Mouse (Mus musculus) hindbrain, embryonic 12.5 days (tissue): Measurements from ENCODE around the gene Gm20521. TPM values are rescaled to one million over a fixed set of nuclear protein-coding genes. Genes with fewer than 3 reads are reported as not detected.
"Not testable (repeated sequence)": the region's sequence is repeated elsewhere in the genome, so short reads cannot be mapped to it uniquely, and the experiment has no call there.

Experiments
- ATAC-seq: fragments of 200-750 bp; cut with Nextera tagmentation; 2 replicates; pipeline ENCODE4 v1.8.0; 2017; ENCODE audit warnings: moderate TSS enrichment; ENCODE audit not compliant: low FRiP score
- H3K27ac ChIP-seq: fragments of 300-500 bp; sonication (generic); 2 replicates; pipeline ENCODE4 v1.5.1; 2016; ENCODE audit warnings: mild to moderate bottlenecking
- H3K27me3 ChIP-seq: fragments of 300-500 bp; sonication (generic); 2 replicates; pipeline ENCODE4 v1.6.1; 2016; ENCODE audit warnings: mild to moderate bottlenecking
- H3K36me3 ChIP-seq: fragments of 300-500 bp; sonication (generic); 2 replicates; pipeline ENCODE4 v1.6.1; 2016; ENCODE audit warnings: mild to moderate bottlenecking
- H3K4me1 ChIP-seq: fragments of 300-500 bp; sonication (generic); 2 replicates; pipeline ENCODE4 v1.6.1; 2016
- H3K4me2 ChIP-seq: fragments of 300-500 bp; sonication (generic); replicated peaks from 2 replicates; pipeline ENCODE4 v1.6.1; 2016; ENCODE audit warnings: mild to moderate bottlenecking
- H3K4me3 ChIP-seq: fragments of 300-500 bp; sonication (generic); 2 replicates; pipeline ENCODE4 v1.5.1; 2016; ENCODE audit warnings: mild to moderate bottlenecking
- H3K9ac ChIP-seq: fragments of 300-500 bp; sonication (generic); 2 replicates; pipeline ENCODE4 v1.6.1; 2016; ENCODE audit warnings: mild to moderate bottlenecking, moderate library complexity
- H3K9me3 ChIP-seq: fragments of 300-500 bp; sonication (generic); replicated peaks from 2 replicates; pipeline ENCODE4 v1.6.1; 2016; ENCODE audit warnings: mild to moderate bottlenecking
- WGBS: fragments of 180-500 bp; shearing (Covaris S2); methylation state at CpG from one replicate; pipeline ENCODE4 v1.1.7; 2016; 5-methylcytosine and 5-hydroxymethylcytosine counted together
- polyA plus RNA-seq: library from polyadenylated mRNA; unstranded; fragments of >200 nt; fragmentation: Nextera tagmentation; extraction: Ambion mirVana; gene quantifications from 2 replicates; pipeline ENCODE4 v1.2.1, GENCODE M21; 2016

Gene Gm20521
- polyA plus RNA-seq, 1 experiment from 2014 or later, result 0.32 TPM

GRCm38 (mm10) chr14:54941024-54941978 is 58.1 kb downstream of the Gm20521 start:
- Histone ChIP-seq H3K27me3 (no peaks in the 10 kb centered on the region; the same call in 1 of the 2 replicates), H3K9me3 (no peaks in the 10 kb centered on the region), H3K4me1 (peaks cover 5% of the 10 kb centered on the region), H3K4me3 (no peak overlapping the region), H3K4me2 (no peak overlapping the region), H3K9ac (no peak overlapping the region), H3K36me3 (no peaks in the 10 kb centered on the region), H3K27ac (no peak overlapping the region)
- ATAC-seq, result no peak
- 69% methylated on average over 13 of the region's 13 CpGs for WGBS

DNA sequence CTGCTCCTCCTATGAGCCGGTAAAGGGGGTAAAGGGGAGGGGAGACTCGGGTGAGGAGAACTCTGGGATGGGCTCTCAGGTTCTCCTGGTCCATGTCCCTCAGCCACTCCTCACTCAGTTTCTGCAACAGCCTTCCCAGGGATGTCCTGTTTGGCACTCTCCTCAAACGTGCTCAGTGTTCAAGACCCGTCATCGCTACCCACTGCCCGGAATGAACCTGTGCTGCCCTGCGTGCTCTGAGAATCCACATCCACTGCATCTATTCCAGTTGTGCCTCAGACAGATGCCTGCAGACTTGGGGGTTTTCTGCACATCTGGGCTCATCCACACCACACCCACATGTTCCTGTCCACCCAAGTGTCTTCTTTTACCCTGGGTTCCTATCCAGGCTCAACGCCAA is 59.2 kb downstream of the Gm20521 start:
- Histone ChIP-seq H3K9ac (no peak overlapping the region), H3K4me2 (no peak overlapping the region), H3K36me3 (no peaks in the 10 kb centered on the region), H3K4me3 (no peak overlapping the region), H3K4me1 (no peaks in the 10 kb centered on the region), H3K9me3 (no peaks in the 10 kb centered on the region), H3K27me3 (no peaks in the 10 kb centered on the region; the same call in 1 of the 2 replicates), H3K27ac (no peak overlapping the region)
- no peak for ATAC-seq
- 86% methylated on average over 8 of the region's 8 CpGs for WGBS

DNA sequence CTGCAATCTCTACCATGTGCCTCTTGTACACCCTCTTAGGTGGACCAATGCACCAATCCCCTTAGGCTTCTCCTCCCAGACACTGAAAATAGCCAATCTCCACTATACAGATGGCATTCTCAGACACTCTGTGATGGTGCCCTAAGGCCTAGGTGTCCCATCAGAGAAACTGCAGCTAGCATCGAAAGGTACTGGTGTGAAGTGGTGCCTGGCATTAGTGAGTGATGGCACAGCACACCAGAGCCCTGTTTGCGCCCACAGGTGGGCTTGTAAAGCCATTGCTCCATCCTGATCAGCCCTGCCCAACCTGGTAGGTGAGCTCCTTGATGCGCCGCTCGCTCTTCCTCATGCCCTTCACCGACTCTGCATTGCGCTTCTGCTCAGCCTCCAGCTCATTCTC is 60.7 kb downstream of the Gm20521 start:
- H3K9ac ChIP-seq, result no peak overlapping the region
- no peak for ATAC-seq
- H3K27me3 ChIP-seq, result peaks cover 1% of the 10 kb centered on the region; the same call in 1 of the 2 replicates
- no peak overlapping the region for H3K4me2 ChIP-seq
- H3K27ac ChIP-seq, result no peak overlapping the region
- no peak overlapping the region for H3K4me3 ChIP-seq
- WGBS, result 94% methylated on average over 7 of the region's 7 CpGs
- H3K4me1 ChIP-seq, result no peaks in the 10 kb centered on the region
- no peaks in the 10 kb centered on the region for H3K36me3 ChIP-seq
- H3K9me3 ChIP-seq, result no peaks in the 10 kb centered on the region

DNA sequence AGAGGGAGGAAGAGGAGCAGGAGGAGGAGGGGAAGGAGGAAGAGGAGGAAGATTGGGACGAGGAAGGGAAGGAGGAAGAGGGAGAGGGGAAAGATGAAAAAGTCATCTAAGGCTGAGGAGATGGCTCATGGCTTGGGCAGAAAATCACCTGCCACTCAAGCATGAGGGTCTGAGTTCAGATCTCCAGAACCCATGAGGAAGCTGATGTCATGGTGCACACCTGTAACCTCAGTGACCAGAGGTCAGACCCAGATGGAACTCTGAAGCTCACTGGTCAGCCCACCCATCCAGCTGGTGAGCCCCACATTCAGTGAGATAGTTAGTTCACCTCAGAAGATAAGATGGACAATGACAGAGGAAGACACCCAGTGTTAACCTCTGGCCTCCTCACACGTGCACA is 61.7 kb downstream of the Gm20521 start:
- H3K9me3 ChIP-seq, result no peaks in the 10 kb centered on the region
- H3K4me2 ChIP-seq, result no peak overlapping the region
- H3K27ac ChIP-seq, result no peak overlapping the region
- no peak overlapping the region for H3K4me3 ChIP-seq
- peaks cover 5% of the 10 kb centered on the region; the same call in 1 of the 2 replicates for H3K27me3 ChIP-seq
- H3K4me1 ChIP-seq, result no peaks in the 10 kb centered on the region
- no peak for ATAC-seq
- 73% methylated on average over 2 of the region's 2 CpGs for WGBS
- H3K36me3 ChIP-seq, result no peaks in the 10 kb centered on the region
- no peak overlapping the region for H3K9ac ChIP-seq

DNA sequence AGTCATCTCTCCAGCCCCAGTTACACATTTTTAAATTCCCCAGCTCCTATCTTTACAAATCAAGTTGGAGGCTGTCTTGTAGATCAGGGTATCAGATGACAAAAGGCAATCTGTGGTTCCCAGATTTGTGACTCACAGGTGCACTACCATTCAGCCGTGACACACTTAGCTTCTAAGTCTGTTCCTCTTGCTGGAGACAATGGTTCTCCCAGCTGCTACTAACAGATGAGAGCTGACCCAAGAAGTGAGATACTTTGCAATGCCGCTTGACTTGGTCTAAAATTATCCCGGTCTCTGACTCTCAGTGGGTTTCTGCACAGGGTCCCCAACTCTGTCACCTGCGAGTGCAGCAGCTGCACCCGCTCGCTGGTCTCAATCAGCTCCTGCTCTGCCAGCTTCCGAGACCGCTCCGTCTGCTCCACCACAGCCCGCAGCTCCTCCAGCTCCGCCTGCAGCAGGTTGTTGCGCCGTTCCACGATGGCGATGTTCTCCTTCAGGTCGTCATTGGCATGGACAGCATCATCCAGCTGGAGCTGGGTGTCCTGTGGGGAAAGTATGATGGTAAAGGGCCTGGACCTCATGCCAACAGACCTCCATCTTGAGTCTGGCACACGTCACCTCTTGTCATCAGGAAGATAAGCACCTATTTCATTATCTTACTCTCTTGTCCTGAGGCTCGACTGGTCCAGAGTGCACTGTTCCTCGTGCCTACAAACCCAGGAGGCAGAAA is 62.9 kb downstream of the Gm20521 start:
- H3K9me3 ChIP-seq, result no peaks in the 10 kb centered on the region
- H3K9ac ChIP-seq, result no peak overlapping the region
- no peaks in the 10 kb centered on the region for H3K36me3 ChIP-seq
- no peak overlapping the region for H3K4me3 ChIP-seq
- peaks cover 5% of the 10 kb centered on the region; the same call in 1 of the 2 replicates for H3K27me3 ChIP-seq
- H3K4me2 ChIP-seq, result no peak overlapping the region
- no peaks in the 10 kb centered on the region for H3K4me1 ChIP-seq
- ATAC-seq, result no peak
- WGBS, result 84% methylated on average over 19 of the region's 19 CpGs
- H3K27ac ChIP-seq, result no peak overlapping the region

DNA sequence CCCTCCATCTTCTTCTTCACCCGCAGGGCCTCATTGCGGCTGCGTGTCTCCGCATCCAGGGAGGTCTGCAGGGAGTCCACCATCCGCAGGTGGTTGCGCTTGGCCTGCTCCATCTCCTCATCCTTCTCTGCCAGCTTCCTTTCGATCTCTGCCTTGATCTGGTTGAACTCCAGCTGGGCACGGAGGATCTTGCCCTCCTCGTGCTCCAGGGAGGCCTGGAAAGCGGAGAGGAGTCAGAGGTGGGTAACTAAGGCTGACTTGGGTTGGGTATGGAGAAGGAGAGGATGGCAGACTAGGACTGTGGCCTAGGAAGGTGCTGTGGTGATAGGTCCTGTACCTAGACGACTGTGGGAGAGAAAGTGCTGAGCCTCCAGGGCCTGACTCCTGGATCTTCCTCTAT is 63.8 kb downstream of the Gm20521 start:
- H3K4me3 ChIP-seq, H3K27ac ChIP-seq, H3K4me1 ChIP-seq, H3K27me3 ChIP-seq, ATAC-seq, H3K4me2 ChIP-seq, H3K9ac ChIP-seq, H3K36me3 ChIP-seq, H3K9me3 ChIP-seq: not testable (repeated sequence)
- WGBS, result 86% methylated on average over 11 of the region's 11 CpGs

Other genes starting within 250 kb of the Gm20521 start
- gene Gm17606, start 242.5 kb upstream of the Gm20521 start, polyA plus RNA-seq, result not detected in 2 replicates
- gene Cdh24, start 242.1 kb upstream of the Gm20521 start, polyA plus RNA-seq, result 10.3 and 10.9 TPM in 2 replicates
- gene 1700123O20Rik, start 197.2 kb upstream of the Gm20521 start, polyA plus RNA-seq, result 83.3 and 86.4 TPM in 2 replicates
- gene Acin1, start 196.5 kb upstream of the Gm20521 start, polyA plus RNA-seq, result 158 and 168 TPM in 2 replicates
- gene Gm29776, start 184.6 kb upstream of the Gm20521 start, polyA plus RNA-seq, result 0.16 and 0.21 TPM in 2 replicates
- 0.31 TPM in 1 of 2 replicates, not detected in the other for gene Cebpe, start 171.3 kb upstream of the Gm20521 start, polyA plus RNA-seq
- gene Slc7a8, start 101.5 kb upstream of the Gm20521 start, polyA plus RNA-seq, result 3.9 and 5.7 TPM in 2 replicates
- not detected in 2 replicates for gene Rnf212b, start 69.3 kb upstream of the Gm20521 start, polyA plus RNA-seq
- 11.0 and 14.0 TPM in 2 replicates for gene Homez, start 12.5 kb upstream of the Gm20521 start, polyA plus RNA-seq
- gene Ppp1r3e, start 5.9 kb upstream of the Gm20521 start, polyA plus RNA-seq, result 0.48 and 1.5 TPM in 2 replicates
- gene Bcl2l2, start 64 bp upstream of the Gm20521 start, polyA plus RNA-seq, result 3.6 and 3.7 TPM in 2 replicates
- gene Pabpn1, start 9.1 kb downstream of the Gm20521 start, polyA plus RNA-seq, result 200 and 201 TPM in 2 replicates
- 135 and 137 TPM in 2 replicates for gene Slc22a17, start 29.7 kb downstream of the Gm20521 start, polyA plus RNA-seq
- 28.4 and 32.9 TPM in 2 replicates for gene Efs, start 42.7 kb downstream of the Gm20521 start, polyA plus RNA-seq
- gene Il25, start 49.3 kb downstream of the Gm20521 start, polyA plus RNA-seq, result not detected in 2 replicates
- gene Cmtm5, start 52.8 kb downstream of the Gm20521 start, polyA plus RNA-seq, result 5.2 and 6.3 TPM in 2 replicates
- 0.81 and 1.4 TPM in 2 replicates for gene Myh6, start 83.5 kb downstream of the Gm20521 start, polyA plus RNA-seq
- not detected in 2 replicates for gene Gm17428, start 93.5 kb downstream of the Gm20521 start, polyA plus RNA-seq
- 4.9 and 9.1 TPM in 2 replicates for gene Myh7, start 111.2 kb downstream of the Gm20521 start, polyA plus RNA-seq
- gene Ngdn, start 132.0 kb downstream of the Gm20521 start, polyA plus RNA-seq, result 63.2 and 63.4 TPM in 2 replicates
- gene Zfhx2, start 208.9 kb downstream of the Gm20521 start, polyA plus RNA-seq, result 30.9 and 33.1 TPM in 2 replicates
- gene Thtpa, start 211.3 kb downstream of the Gm20521 start, polyA plus RNA-seq, result 27.3 and 27.7 TPM in 2 replicates
- 9.4 and 10.1 TPM in 2 replicates for gene Ap1g2, start 223.2 kb downstream of the Gm20521 start, polyA plus RNA-seq
- 10.5 and 11.5 TPM in 2 replicates for gene Jph4, start 233.5 kb downstream of the Gm20521 start, polyA plus RNA-seq